Mouse (Mus musculus) lung, postnatal 36 days (tissue): Measurements from ENCODE around the gene Hunk.

Experiments used
- DNase-seq: peaks from one replicate; pipeline ENCODE4 v3.0.0; 2022; ENCODE audit warnings: mixed read lengths

Hunk gene

GRCm38 (mm10) chr16:90394761-90395160, 8.9 kb downstream of the Hunk start:
- DNase-seq = no peak

GRCm38 (mm10) chr16:90395996-90396556, 10.3 kb downstream of the Hunk start:
- DNase-seq = no peak

GRCm38 (mm10) chr16:90396882-90397281, 11.1 kb downstream of the Hunk start:
- DNase-seq = no peak

DNA sequence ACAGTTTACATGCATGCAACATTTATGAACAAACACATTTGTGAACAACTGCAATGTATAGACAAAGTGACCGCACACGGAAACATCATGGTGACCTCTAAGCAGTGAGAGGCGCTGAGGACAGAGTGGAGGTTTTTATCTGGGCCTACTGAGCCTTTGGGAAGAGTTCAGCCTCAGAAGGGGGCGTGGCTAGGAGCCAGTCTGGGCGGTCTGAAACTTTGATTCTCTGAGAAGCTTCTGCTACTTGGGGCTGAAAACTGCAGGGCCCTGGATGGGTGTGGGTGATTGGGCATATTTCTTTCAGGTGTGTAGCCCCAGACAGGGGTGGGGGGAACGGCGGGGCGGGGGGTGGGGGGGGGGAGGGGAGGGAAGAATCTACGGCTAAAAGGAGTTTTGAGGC, 14.5 kb downstream of the Hunk start:
- peak; percentile 34 for DNase-seq

DNA sequence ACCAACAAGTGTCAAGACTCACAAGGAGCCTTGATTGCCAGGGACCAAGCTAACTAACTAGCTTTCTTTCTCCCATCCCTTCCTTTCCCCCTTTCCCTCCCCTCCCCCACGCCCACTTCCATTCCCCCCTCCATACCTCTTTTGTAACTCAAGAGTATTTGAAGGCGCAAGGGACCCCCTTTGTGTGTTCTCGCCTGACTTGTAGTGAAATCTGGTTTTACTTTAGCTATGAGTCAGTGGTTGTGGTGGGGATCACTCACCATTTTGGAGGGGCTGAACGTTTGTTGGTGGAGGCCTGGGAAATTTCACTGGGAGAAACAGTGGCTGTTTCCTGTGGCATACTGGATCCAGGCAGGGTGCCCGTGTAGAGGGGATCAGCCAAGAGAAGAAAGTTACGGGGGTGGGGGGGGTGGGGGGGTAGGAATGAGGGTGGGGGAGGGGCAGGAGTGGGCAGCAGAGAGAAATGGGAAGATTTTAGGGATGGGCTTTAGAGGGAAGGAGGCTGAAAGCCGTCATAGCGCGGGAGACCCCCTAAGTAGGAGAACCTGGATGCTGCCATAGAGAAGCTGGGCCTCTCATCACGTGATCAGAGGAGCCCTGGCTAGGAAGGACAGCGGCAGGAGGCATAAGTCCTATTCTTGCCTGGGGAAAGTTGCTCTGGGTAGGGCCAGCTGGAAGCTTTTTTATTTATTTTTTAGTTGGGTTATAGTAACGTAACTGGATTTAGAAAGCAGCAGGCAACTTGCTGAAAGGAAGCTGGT, 15.3 kb downstream of the Hunk start:
- DNase-seq = no peak

DNA sequence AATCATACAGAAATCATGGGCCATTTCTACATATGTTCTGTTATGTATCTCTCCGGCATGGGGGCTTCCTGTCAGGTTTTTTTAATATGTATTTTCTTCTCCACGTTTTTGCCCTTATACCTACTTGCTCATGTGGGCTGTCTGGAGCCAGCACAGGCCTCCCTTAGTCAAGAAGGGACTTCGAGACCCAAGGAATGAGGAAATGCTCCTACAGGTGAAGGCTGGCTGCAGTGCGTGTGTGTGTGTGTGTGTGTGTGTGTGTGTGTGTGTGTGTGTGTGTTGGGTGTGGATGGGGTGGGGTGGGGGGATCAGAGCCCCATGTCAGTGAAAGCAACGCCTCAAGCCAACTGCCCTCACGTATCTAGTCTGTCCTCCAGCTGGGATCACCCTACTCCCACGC, 16.5 kb downstream of the Hunk start:
- no peak for DNase-seq

GRCm38 (mm10) chr16:90405195-90405594, 19.4 kb downstream of the Hunk start:
- DNase-seq = no peak

- no peak for DNase-seq
Observed at GRCm38 (mm10) chr16:90405599-90405998, 19.8 kb downstream of the Hunk start.

- no peak for DNase-seq
Observed at GRCm38 (mm10) chr16:90407541-90408289, 21.9 kb downstream of the Hunk start.

GRCm38 (mm10) chr16:90412096-90413082, 26.6 kb downstream of the Hunk start:
- DNase-seq = no peak

- DNase-seq = no peak
Observed at GRCm38 (mm10) chr16:90416621-90417020, 30.8 kb downstream of the Hunk start.

DNA sequence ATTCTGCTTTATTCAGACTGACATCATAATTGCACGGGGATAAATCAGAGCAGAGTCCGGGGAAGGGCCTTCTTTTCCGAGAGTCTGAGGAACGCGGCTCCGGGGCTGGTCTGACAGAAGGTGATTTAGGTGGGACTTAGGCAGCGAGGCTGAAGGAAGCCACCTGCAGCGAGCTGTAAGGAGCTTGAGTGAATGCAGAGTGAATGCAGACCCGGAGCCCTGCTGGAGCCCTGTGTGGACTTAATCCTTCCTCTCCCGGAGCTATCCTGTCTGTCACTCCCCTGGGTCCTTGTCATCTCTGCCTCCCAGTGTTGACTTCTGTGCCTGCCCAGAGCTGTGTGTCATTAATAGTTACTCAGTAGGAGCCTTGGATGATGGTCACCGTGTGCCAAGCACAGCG, 32.8 kb downstream of the Hunk start:
- DNase-seq = no peak

GRCm38 (mm10) chr16:90421145-90421544, 35.3 kb downstream of the Hunk start:
- no peak for DNase-seq

DNA sequence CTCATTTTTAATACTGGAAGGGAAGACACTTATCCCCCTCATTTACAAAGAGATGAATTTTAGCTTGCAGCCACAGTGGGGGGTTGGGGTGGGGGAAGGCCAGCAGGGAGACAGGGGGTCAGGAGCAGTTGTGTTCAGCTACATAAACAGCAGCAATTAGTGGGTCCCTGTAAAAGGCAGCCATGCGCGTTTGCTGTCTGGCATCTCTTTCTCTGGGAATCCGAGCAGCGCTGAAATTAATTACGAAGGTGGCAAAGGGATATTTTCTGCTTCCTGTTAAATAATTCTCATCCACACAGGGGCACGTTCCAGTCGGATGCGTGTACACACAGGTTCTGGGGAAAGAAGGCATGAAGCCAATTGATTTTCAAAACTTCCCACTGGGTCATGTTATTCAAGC, 35.7 kb downstream of the Hunk start:
- no peak for DNase-seq

GRCm38 (mm10) chr16:90422108-90422529, 36.3 kb downstream of the Hunk start:
- DNase-seq = peak; percentile 53

- no peak for DNase-seq
Observed at GRCm38 (mm10) chr16:90423898-90424297, 38.1 kb downstream of the Hunk start.

DNA sequence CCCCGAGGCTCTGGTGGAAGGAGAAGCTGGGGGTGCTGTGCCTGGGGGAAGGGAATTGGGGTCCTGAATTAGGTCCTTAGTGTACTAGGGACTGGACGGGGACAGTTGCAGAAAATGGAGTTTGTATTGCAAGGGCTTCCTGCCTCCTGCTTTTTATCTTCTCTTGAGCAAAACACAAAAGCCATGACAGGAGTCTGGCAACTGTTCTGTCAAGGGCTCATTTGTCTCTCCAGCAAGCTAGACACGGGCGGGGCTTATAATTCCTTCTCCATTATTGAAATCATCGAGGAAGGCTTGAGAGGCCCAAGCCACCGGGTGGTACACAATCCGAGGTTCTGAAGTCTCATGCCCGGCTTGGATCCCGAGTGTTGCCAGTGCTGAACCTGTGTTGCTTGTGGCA, 38.6 kb downstream of the Hunk start:
- peak; percentile 31 for DNase-seq

GRCm38 (mm10) chr16:90426234-90426633, 40.4 kb downstream of the Hunk start:
- DNase-seq = no peak

DNA sequence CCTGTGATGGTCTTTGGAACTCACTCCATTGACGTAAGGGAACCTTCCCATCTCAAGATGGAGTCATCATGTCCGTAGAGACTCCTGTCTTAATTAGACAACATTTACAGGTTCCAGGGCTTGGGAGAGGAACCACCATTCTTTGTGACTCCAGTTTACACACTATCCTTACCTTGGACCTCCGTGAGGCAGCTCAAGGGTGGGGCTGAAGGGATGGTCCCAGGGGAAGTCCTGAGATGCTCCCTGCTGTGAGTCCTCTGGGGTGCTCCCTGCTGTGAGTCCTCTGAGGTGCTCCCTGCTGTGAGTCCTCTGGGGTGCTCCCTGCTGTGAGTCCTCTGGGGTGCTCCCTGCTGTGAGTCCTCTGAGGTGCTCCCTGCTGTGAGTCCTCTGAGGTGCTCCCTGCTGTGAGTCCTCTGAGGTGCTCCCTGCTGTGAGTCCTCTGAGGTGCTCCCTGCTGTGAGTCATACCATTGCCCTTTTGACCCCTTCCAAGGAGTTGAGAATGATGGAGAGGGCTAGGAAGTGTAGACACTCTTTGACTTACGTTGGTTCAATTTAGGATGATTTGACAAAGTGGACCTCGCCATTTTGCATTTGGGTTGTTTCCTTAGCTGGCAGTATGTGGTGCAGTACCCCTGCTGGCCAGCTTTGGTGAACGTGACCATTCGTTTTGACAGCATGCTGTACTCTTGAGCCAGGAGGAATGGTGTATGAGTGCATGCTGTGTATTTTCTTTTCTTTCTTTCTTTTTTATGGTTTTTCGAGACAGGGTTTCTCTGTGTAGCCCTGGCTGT, 42.2 kb downstream of the Hunk start:
- DNase-seq = no peak

- no peak for DNase-seq
Observed at GRCm38 (mm10) chr16:90433551-90433950, 47.7 kb downstream of the Hunk start.

- DNase-seq = no peak
Observed at GRCm38 (mm10) chr16:90435231-90435630, 49.4 kb downstream of the Hunk start.

DNA sequence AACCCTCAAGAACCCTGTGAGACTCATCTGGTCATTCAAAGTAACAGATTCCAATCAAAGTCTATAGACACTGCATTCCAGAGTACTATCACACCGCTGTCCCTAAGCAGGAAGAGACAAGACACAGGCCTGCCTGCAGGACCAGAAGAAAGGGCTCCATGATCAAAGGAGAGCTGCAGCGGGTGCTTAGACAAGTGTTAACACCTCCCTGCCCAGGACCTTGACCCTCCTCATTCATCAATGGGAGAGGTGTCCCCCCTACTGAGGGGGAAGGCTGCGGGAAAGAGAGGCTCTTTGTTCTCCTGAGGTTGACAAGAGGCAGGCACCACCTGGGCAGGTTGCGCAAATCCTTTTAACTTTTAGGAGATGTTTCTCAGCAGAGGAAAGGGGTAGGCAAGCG, 51.5 kb downstream of the Hunk start:
- DNase-seq = no peak
